11 mouse cellular contexts compared by ENCODE assay signal in the genomic region with DNA sequence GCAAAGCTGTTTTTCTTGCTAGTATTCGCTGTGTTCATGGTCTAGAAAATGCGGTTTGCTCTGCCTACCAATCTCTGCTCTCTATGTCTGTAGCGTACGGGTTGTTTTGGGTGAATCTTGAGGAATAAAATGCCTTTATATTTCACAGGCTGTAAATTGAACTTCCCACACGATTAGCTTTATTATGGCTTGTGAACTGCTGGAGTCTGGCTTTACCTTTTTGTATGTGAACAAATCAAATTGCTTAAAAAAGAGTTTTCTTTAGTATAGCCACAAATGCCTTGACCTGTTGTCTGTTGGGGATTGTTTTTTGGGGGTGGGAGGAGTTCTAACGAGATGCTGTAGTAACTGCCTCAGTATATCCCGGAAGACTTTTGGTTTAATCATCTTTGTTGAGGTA. TPM values are rescaled to one million over a fixed set of nuclear protein-coding genes. Genes with fewer than 3 reads are reported as not detected.
DNase-seq lines count a peak whose midpoint lies in the region; ATAC-seq and TF ChIP-seq lines count a peak whose summit lies in the region.
"Had no signal": no experiment of that assay in that cellular context is flagged by ENCODE, and none has a peak within 500 bp of the region (broad histone marks: within the 10 kb centered on the region; RNA-seq: fewer than 3 reads in every experiment).

No protein-coding gene starts in this region.

- H3K4me1 ChIP-seq in embryonic facial prominence, embryonic 10.5 days = peaks cover 37% of the 10 kb centered on the region
- H3K4me1 ChIP-seq in embryonic facial prominence, embryonic 15.5 days = peaks cover 31% of the 10 kb centered on the region
- peaks cover 18% of the 10 kb centered on the region for H3K4me1 ChIP-seq in hindbrain, embryonic 14.5 days (replicated peaks; ENCODE audit: control insufficient read depth, insufficient read depth, low read length)
- 0 out of 2 replicates have a peak, but pooled peaks cover 2% of the 10 kb centered on the region for H3K4me1 ChIP-seq in midbrain, postnatal 0 days (ENCODE audit: insufficient read depth, low read length)

- no peak overlapping the region for H3K9ac ChIP-seq in embryonic facial prominence, embryonic 15.5 days
- H3K9ac ChIP-seq in hindbrain, embryonic 14.5 days = peak overlapping the region; percentile 93
- peak overlapping the region; percentile 79 for H3K9ac ChIP-seq in midbrain, postnatal 0 days (replicated peaks; ENCODE audit: low read length, poor library complexity, severe bottlenecking)

- 10% methylated on average over 7 of the region's 7 CpGs for WGBS in embryonic facial prominence, embryonic 10.5 days
- WGBS in embryonic facial prominence, embryonic 15.5 days = 12% methylated on average over 7 of the region's 7 CpGs
- 8% methylated on average over 7 of the region's 7 CpGs for WGBS in hindbrain, embryonic 14.5 days
- WGBS in midbrain, postnatal 0 days = 8% methylated on average over 7 of the region's 7 CpGs

- no peak overlapping the region for H3K27ac ChIP-seq in embryonic facial prominence, embryonic 10.5 days (replicated peaks)
- H3K27ac ChIP-seq in embryonic facial prominence, embryonic 15.5 days (replicated peaks) = no peak overlapping the region
- H3K27ac ChIP-seq in hindbrain, embryonic 14.5 days = peak overlapping the region; percentile 97; the same call in 1 of the 2 replicates
- peak overlapping the region; percentile 47; the same call in 1 of the 2 replicates for H3K27ac ChIP-seq in midbrain, postnatal 0 days (ENCODE audit: low read depth, low read length)

- no peak for TF ChIP-seq CTCF in midbrain, postnatal 0 days (IDR thresholded peaks at IDR 0.05)

- H3K4me3 ChIP-seq in embryonic facial prominence, embryonic 10.5 days = peak overlapping the region; percentile 65
- peak overlapping the region; percentile 52; the same call in 1 of the 2 replicates for H3K4me3 ChIP-seq in embryonic facial prominence, embryonic 15.5 days (replicated peaks)
- H3K4me3 ChIP-seq in hindbrain, embryonic 14.5 days (replicated peaks; ENCODE audit: low read length) = peak overlapping the region; percentile 82
- peak overlapping the region; percentile 72 for H3K4me3 ChIP-seq in midbrain, postnatal 0 days (ENCODE audit: low read depth, low read length)

- no peaks in the 10 kb centered on the region for H3K36me3 ChIP-seq in embryonic facial prominence, embryonic 10.5 days (replicated peaks)
- no peaks in the 10 kb centered on the region for H3K36me3 ChIP-seq in embryonic facial prominence, embryonic 15.5 days
- no peaks in the 10 kb centered on the region for H3K36me3 ChIP-seq in hindbrain, embryonic 14.5 days (replicated peaks; ENCODE audit: control insufficient read depth, insufficient read depth)
- H3K36me3 ChIP-seq in midbrain, postnatal 0 days (ENCODE audit: insufficient read depth, low read length) = no peaks in the 10 kb centered on the region

- H3K4me2 ChIP-seq in embryonic facial prominence, embryonic 15.5 days (replicated peaks) = no peak overlapping the region
- H3K4me2 ChIP-seq in hindbrain, embryonic 14.5 days (replicated peaks) = peak overlapping the region; percentile 92
- H3K4me2 ChIP-seq in midbrain, postnatal 0 days (ENCODE audit: low read depth, low read length, poor library complexity, severe bottlenecking) = peak overlapping the region; percentile 88

- DNase-seq in embryonic facial prominence, embryonic 10.5 days (ENCODE audit: low spot score) = no peak
- DNase-seq in hindbrain, embryonic 14.5 days (ENCODE audit: low spot score) = no peak
- DNase-seq in midbrain, postnatal 0 days (ENCODE audit: low spot score) = peak; percentile 6
- DNase-seq in layer of hippocampus, postnatal 25 days (ENCODE audit: extremely low spot score in 1 of 2, low spot score in 1 of 2) = no peak
- DNase-seq in right cerebral cortex, adult 2 months (ENCODE audit: low spot score in 2 of 2) = no peak
- DNase-seq: kidney, adult 11 months; lung, adult 2 months had no signal

- no peaks in the 10 kb centered on the region for H3K9me3 ChIP-seq in embryonic facial prominence, embryonic 10.5 days
- H3K9me3 ChIP-seq in embryonic facial prominence, embryonic 15.5 days (replicated peaks) = no peaks in the 10 kb centered on the region
- H3K9me3 ChIP-seq in hindbrain, embryonic 14.5 days (ENCODE audit: control insufficient read depth, low read length) = no peaks in the 10 kb centered on the region
- no peaks in the 10 kb centered on the region for H3K9me3 ChIP-seq in midbrain, postnatal 0 days (ENCODE audit: low read length)

- no peak for ATAC-seq in embryonic facial prominence, embryonic 15.5 days (ENCODE audit: insufficient number of reproducible peaks, low FRiP score, low TSS enrichment, low read depth)
- ATAC-seq in hindbrain, embryonic 14.5 days (ENCODE audit: low FRiP score) = no peak
- ATAC-seq in midbrain, postnatal 0 days (ENCODE audit: low FRiP score) = no peak
- no peak for ATAC-seq in activated CD4-positive, CD25-positive, alpha-beta regulatory T cell, adult 4 months

- H3K27me3 ChIP-seq in embryonic facial prominence, embryonic 10.5 days (replicated peaks; ENCODE audit: low read depth, poor library complexity, severe bottlenecking) = peaks cover 99% of the 10 kb centered on the region
- peaks cover 94% of the 10 kb centered on the region for H3K27me3 ChIP-seq in embryonic facial prominence, embryonic 15.5 days
- peaks cover 36% of the 10 kb centered on the region for H3K27me3 ChIP-seq in hindbrain, embryonic 14.5 days (ENCODE audit: control insufficient read depth, insufficient read depth, low read length)
- peaks cover 17% of the 10 kb centered on the region for H3K27me3 ChIP-seq in midbrain, postnatal 0 days (ENCODE audit: insufficient read depth, low read length)

RNA-seq across cellular contexts. Expression of gene Insm1, which starts 2.4 kb away (rescaled TPM):
- polyA plus RNA-seq in embryonic facial prominence, embryonic 10.5 days (2016; fragmentation: Nextera tagmentation; extraction: Ambion mirVana) = 1.5 and 1.9 TPM in 2 replicates
- polyA plus RNA-seq in embryonic facial prominence, embryonic 15.5 days (2015; fragmentation: Nextera tagmentation; extraction: Ambion mirVana) = 1.4 and 1.7 TPM in 2 replicates
- 2.6 and 4.1 TPM in 2 replicates for polyA plus RNA-seq in hindbrain, embryonic 14.5 days (2014; fragmentation: Nextera tagmentation; extraction: Ambion mirVana)
- 13.9 and 20.6 TPM in 2 replicates for total RNA-seq in midbrain, postnatal 0 days (2014; rRNA removed)
- 1.5 and 1.9 TPM in 2 replicates for polyA plus RNA-seq in midbrain, postnatal 0 days (2015; fragmentation: Nextera tagmentation; extraction: Ambion mirVana)
- polyA plus RNA-seq in activated CD4-positive, CD25-positive, alpha-beta regulatory T cell, adult 4 months (2017; shearing (Covaris generic)) = not detected
- total RNA-seq in layer of hippocampus, postnatal 25 days (2021) = 1 to 10 TPM; 7.5 to 8.6 TPM
- total RNA-seq: gastrocnemius, adult 8-10 months had no signal
- polyA plus RNA-seq: heart, embryonic 14.5 days had no signal

Comparison
In these comparisons a context has a peak if more than half of its experiments do, and no peak if none do; other contexts are left out.
1. H3K27ac ChIP-seq: peak in hindbrain, embryonic 14.5 days (single experiment) and midbrain, postnatal 0 days (single experiment); none in embryonic facial prominence, embryonic 10.5 days (single experiment) and embryonic facial prominence, embryonic 15.5 days (single experiment).
2. Peak in every context shown above with its lines, with median percentiles within 50 percentile points of each other: H3K4me3 ChIP-seq.